Comparison of ENCODE assay signal across 8 mouse cellular contexts in the genomic region with DNA sequence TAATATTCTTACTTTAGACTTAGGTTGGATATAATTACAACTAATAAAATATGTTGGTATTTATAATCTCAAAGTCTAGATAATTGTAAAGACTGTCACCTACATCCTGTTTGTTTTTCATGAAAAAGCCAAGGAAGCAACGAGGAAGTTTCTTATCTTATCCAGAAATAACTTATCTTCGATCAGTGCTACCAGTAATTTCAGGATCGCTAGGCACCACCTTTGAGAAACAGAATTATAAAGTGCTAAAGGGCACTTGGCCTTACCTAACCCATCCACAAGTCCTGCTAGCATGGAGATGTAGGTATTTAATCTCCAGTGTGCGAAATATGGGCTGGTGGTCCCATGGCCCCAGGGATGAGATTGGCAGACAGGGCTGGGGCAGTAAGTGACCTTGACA. TPM values are rescaled to one million over a fixed set of nuclear protein-coding genes. Genes with fewer than 3 reads are reported as not detected.
DNase-seq lines count a peak whose midpoint lies in the region; ATAC-seq and TF ChIP-seq lines count a peak whose summit lies in the region.

No protein-coding gene starts in this region.

- H3K4me1 ChIP-seq in kidney, embryonic 14.5 days (ENCODE audit: control insufficient read depth, insufficient read depth, low read length) = peaks cover 17% of the 10 kb centered on the region
- H3K4me1 ChIP-seq in bone marrow macrophage, adult 2 months (ENCODE audit: control insufficient read depth, insufficient read depth, low read length) = peaks cover 17% of the 10 kb centered on the region
- peaks cover 15% of the 10 kb centered on the region for H3K4me1 ChIP-seq in hindbrain, embryonic 15.5 days (replicated peaks)
- H3K4me1 ChIP-seq in midbrain, embryonic 15.5 days = peaks cover 22% of the 10 kb centered on the region

- intact Hi-C loops in left cerebral cortex, postnatal 4 days (cut with DNase I) = loop anchor here (10.0 kb wide), 1 partner anchor 222 kb away; no protein-coding TSS in a partner anchor

- no peaks in the 10 kb centered on the region for H3K36me3 ChIP-seq in kidney, embryonic 14.5 days (ENCODE audit: control insufficient read depth, insufficient read depth, low read length)
- H3K36me3 ChIP-seq in hindbrain, embryonic 15.5 days = no peaks in the 10 kb centered on the region
- no peaks in the 10 kb centered on the region for H3K36me3 ChIP-seq in midbrain, embryonic 15.5 days (replicated peaks)

- no peak for DNase-seq in kidney, adult 11 months
- no peak for DNase-seq in adrenal gland, adult (ENCODE audit: inconsistent age in 2 of 2, low spot score in 1 of 2)
- no peak for DNase-seq in layer of hippocampus, adult 8-10 months (ENCODE audit: low spot score in 2 of 2)
- DNase-seq in left cerebral cortex, postnatal 4 days = no peak

- H3K4me3 ChIP-seq in kidney, embryonic 14.5 days (ENCODE audit: low read length) = peak overlapping the region; percentile 75
- H3K4me3 ChIP-seq in bone marrow macrophage, adult 2 months (ENCODE audit: insufficient read depth, low read length) = peak overlapping the region; percentile 99
- H3K4me3 ChIP-seq in hindbrain, embryonic 15.5 days = peak overlapping the region; percentile 86
- peak overlapping the region; percentile 75 for H3K4me3 ChIP-seq in midbrain, embryonic 15.5 days

- 43% methylated on average over 4 of the region's 4 CpGs for WGBS in kidney, embryonic 14.5 days
- 51% methylated on average over 4 of the region's 4 CpGs for WGBS in hindbrain, embryonic 15.5 days
- 47% methylated on average over 4 of the region's 4 CpGs for WGBS in midbrain, embryonic 15.5 days

- peak overlapping the region; percentile 86 for H3K9ac ChIP-seq in kidney, embryonic 14.5 days (ENCODE audit: low read depth, low read length)
- peak overlapping the region; percentile 85 for H3K9ac ChIP-seq in hindbrain, embryonic 15.5 days
- H3K9ac ChIP-seq in midbrain, embryonic 15.5 days = peak overlapping the region; percentile 91

- 0 out of 2 replicates have a peak overlapping the region, but pooled peaks have one; percentile 51 for H3K27ac ChIP-seq in kidney, embryonic 14.5 days (ENCODE audit: low read depth, low read length)
- no peak overlapping the region for H3K27ac ChIP-seq in bone marrow macrophage, adult 2 months (ENCODE audit: insufficient read depth, low read depth, low read length)
- peak overlapping the region; percentile 84 for H3K27ac ChIP-seq in hindbrain, embryonic 15.5 days (replicated peaks)
- peak overlapping the region; percentile 86 for H3K27ac ChIP-seq in midbrain, embryonic 15.5 days

- peak overlapping the region; percentile 81 for H3K4me2 ChIP-seq in kidney, embryonic 14.5 days (replicated peaks; ENCODE audit: low read depth, low read length)
- peak overlapping the region; percentile 72 for H3K4me2 ChIP-seq in hindbrain, embryonic 15.5 days
- H3K4me2 ChIP-seq in midbrain, embryonic 15.5 days = peak overlapping the region; percentile 69

- no peaks in the 10 kb centered on the region for H3K9me3 ChIP-seq in kidney, embryonic 14.5 days (ENCODE audit: control insufficient read depth, low read length)
- no peaks in the 10 kb centered on the region for H3K9me3 ChIP-seq in hindbrain, embryonic 15.5 days
- no peaks in the 10 kb centered on the region for H3K9me3 ChIP-seq in midbrain, embryonic 15.5 days

- ATAC-seq in kidney, embryonic 14.5 days (ENCODE audit: low FRiP score, low TSS enrichment) = no peak
- ATAC-seq in hindbrain, embryonic 15.5 days (ENCODE audit: low FRiP score, low read depth) = no peak
- ATAC-seq in midbrain, embryonic 15.5 days (replicated peaks) = no peak; the same call in 1 of the 2 replicates

- no peak for TF ChIP-seq CTCF in bone marrow macrophage, adult 2 months (IDR thresholded peaks at IDR 0.05; ENCODE audit: low read depth, low read length)

- TF ChIP-seq POLR2A in bone marrow macrophage, adult 2 months (IDR thresholded peaks at IDR 0.05; ENCODE audit: borderline replicate concordance, low read depth, low read length) = no peak

- no peaks in the 10 kb centered on the region for H3K27me3 ChIP-seq in kidney, embryonic 14.5 days (ENCODE audit: control insufficient read depth, insufficient read depth, low read length)
- H3K27me3 ChIP-seq in hindbrain, embryonic 15.5 days = no peaks in the 10 kb centered on the region
- no peaks in the 10 kb centered on the region for H3K27me3 ChIP-seq in midbrain, embryonic 15.5 days (replicated peaks)

RNA-seq across cellular contexts. Expression of a gene that starts 1.0 kb away (rescaled TPM):
- 27.8 and 35.8 TPM in 2 replicates for polyA plus RNA-seq in kidney, embryonic 14.5 days (2014; fragmentation: Nextera tagmentation; extraction: Ambion mirVana)
- 23.2 and 26.3 TPM in 2 replicates for polyA plus RNA-seq in bone marrow macrophage, adult 2 months (2012; ENCODE audit: insufficient read depth, insufficient read length, missing spikeins)
- 20.1 and 21.6 TPM in 2 replicates for polyA plus RNA-seq in hindbrain, embryonic 15.5 days (2015; fragmentation: Nextera tagmentation; extraction: Ambion mirVana)
- 15.1 and 16.2 TPM in 2 replicates for polyA plus RNA-seq in midbrain, embryonic 15.5 days (2015; fragmentation: Nextera tagmentation; extraction: Ambion mirVana)
- 10 to 100 TPM; 43.7 to 52.5 (median 46.0) TPM for total RNA-seq in layer of hippocampus, adult 8-10 months (2022)
- 10 to 100 TPM; 15.5 to 15.6 TPM for total RNA-seq in left cerebral cortex, postnatal 4 days (2021)

RNA-seq across cellular contexts. Expression of a gene that starts 43.5 kb away (rescaled TPM):
- polyA plus RNA-seq in kidney, embryonic 14.5 days (2014; fragmentation: Nextera tagmentation; extraction: Ambion mirVana) = not detected in 2 replicates
- not detected in 2 replicates for polyA plus RNA-seq in bone marrow macrophage, adult 2 months (2012; ENCODE audit: insufficient read depth, insufficient read length, missing spikeins)
- 0.30 and 0.31 TPM in 2 replicates for polyA plus RNA-seq in hindbrain, embryonic 15.5 days (2015; fragmentation: Nextera tagmentation; extraction: Ambion mirVana)
- polyA plus RNA-seq in midbrain, embryonic 15.5 days (2015; fragmentation: Nextera tagmentation; extraction: Ambion mirVana) = 0.50 and 0.75 TPM in 2 replicates
- total RNA-seq in layer of hippocampus, adult 8-10 months (2022) = 1 to 10 TPM; 1.0 to 1.6 (median 1.1) TPM
- 1 to 10 TPM in 1 of 2 experiments, under 1 TPM in 1; 0.54 to 1.2 TPM for total RNA-seq in left cerebral cortex, postnatal 4 days (2021)
